Mouse (Mus musculus) forebrain, embryonic 16.5 days (tissue): Measurements from ENCODE around the gene Csrnp3. TPM values are rescaled to one million over a fixed set of nuclear protein-coding genes. Genes with fewer than 3 reads are reported as not detected.
"Not testable (repeated sequence)": the region's sequence is repeated elsewhere in the genome, so short reads cannot be mapped to it uniquely, and the experiment has no call there.

Experiments
- ATAC-seq: fragments of 200-750 bp; cut with Nextera tagmentation; 2 replicates; pipeline ENCODE4 v1.8.0; 2017; ENCODE audit warnings: mild to moderate bottlenecking, moderate library complexity
- H3K27ac ChIP-seq: fragments of 300-500 bp; sonication (generic); 2 replicates; pipeline ENCODE4 v1.5.1; 2014; ENCODE audit warnings: low read length, control low read depth
- H3K27me3 ChIP-seq: fragments of 300-500 bp; sonication (generic); replicated peaks from 2 replicates; pipeline ENCODE4 v1.6.1; 2014; ENCODE audit warnings: low read length; ENCODE audit not compliant: control insufficient read depth, insufficient read depth
- H3K36me3 ChIP-seq: fragments of 300-500 bp; sonication (generic); 2 replicates; pipeline ENCODE4 v1.6.1; 2014; ENCODE audit not compliant: control insufficient read depth, insufficient read depth
- H3K4me1 ChIP-seq: fragments of 300-500 bp; sonication (generic); replicated peaks from 2 replicates; pipeline ENCODE4 v1.6.1; 2014; ENCODE audit warnings: low read length; ENCODE audit not compliant: control insufficient read depth, insufficient read depth
- H3K4me2 ChIP-seq: fragments of 300-500 bp; sonication (generic); 2 replicates; pipeline ENCODE4 v1.6.1; 2014; ENCODE audit warnings: mild to moderate bottlenecking, low read length, control low read depth
- H3K4me3 ChIP-seq: fragments of 300-500 bp; sonication (generic); replicated peaks from 2 replicates; pipeline ENCODE4 v1.5.1; 2014; ENCODE audit warnings: mild to moderate bottlenecking, low read length, control low read depth
- H3K9ac ChIP-seq: fragments of 300-500 bp; sonication (generic); replicated peaks from 2 replicates; pipeline ENCODE4 v1.6.1; 2014; ENCODE audit warnings: low read depth, low read length, control low read depth
- H3K9me3 ChIP-seq: fragments of 300-500 bp; sonication (generic); 2 replicates; pipeline ENCODE4 v1.6.1; 2016; ENCODE audit warnings: low read length; ENCODE audit not compliant: control insufficient read depth
- WGBS: fragments of 180-500 bp; shearing (Covaris S2); extraction: QIAGEN DNeasy Blood & Tissue Kit; methylation state at CpG from one replicate; pipeline ENCODE4 v1.1.7; 2014; 5-methylcytosine and 5-hydroxymethylcytosine counted together
- polyA plus RNA-seq: library from polyadenylated mRNA; unstranded; fragments of >200 nt; fragmentation: Nextera tagmentation; extraction: Ambion mirVana; gene quantifications from 2 replicates; pipeline ENCODE4 v1.2.1, GENCODE M21; 2015

Csrnp3 gene
- polyA plus RNA-seq, 1 experiment from 2014 or later: 67.4 TPM

GRCm38 (mm10) chr2:65832738-65833395 lies 12.7 kb upstream of the Csrnp3 start:
- H3K9ac ChIP-seq: no peak overlapping the region
- H3K27me3 ChIP-seq: no peaks in the 10 kb centered on the region
- H3K4me1 ChIP-seq: peaks cover 13% of the 10 kb centered on the region
- H3K9me3 ChIP-seq: no peaks in the 10 kb centered on the region
- H3K4me3 ChIP-seq: no peak overlapping the region
- peak; percentile 91 for ATAC-seq
- H3K4me2 ChIP-seq: peak overlapping the region; percentile 33
- 28% methylated on average over 11 of the region's 11 CpGs for WGBS
- no peaks in the 10 kb centered on the region for H3K36me3 ChIP-seq
- H3K27ac ChIP-seq: peak overlapping the region; percentile 72

- H3K9me3 ChIP-seq: no peaks in the 10 kb centered on the region
- H3K4me2 ChIP-seq: peak overlapping the region; percentile 33
- H3K27ac ChIP-seq: peak overlapping the region; percentile 72
- no peak overlapping the region for H3K9ac ChIP-seq
- peak; percentile 54 for ATAC-seq
- no peak overlapping the region for H3K4me3 ChIP-seq
- peaks cover 13% of the 10 kb centered on the region for H3K4me1 ChIP-seq
- no peaks in the 10 kb centered on the region for H3K36me3 ChIP-seq
- no peaks in the 10 kb centered on the region for H3K27me3 ChIP-seq
- WGBS: 33% methylated on average over 7 of the region's 7 CpGs
Measured at GRCm38 (mm10) chr2:65833421-65833820, 12.1 kb upstream of the Csrnp3 start.

GRCm38 (mm10) chr2:65841606-65842005 lies 4.0 kb upstream of the Csrnp3 start:
- Histone ChIP-seq H3K27ac (no peak overlapping the region), H3K4me2 (no peak overlapping the region), H3K4me3 (no peak overlapping the region), H3K9me3 (no peaks in the 10 kb centered on the region), H3K36me3 (no peaks in the 10 kb centered on the region), H3K27me3 (no peaks in the 10 kb centered on the region), H3K9ac (no peak overlapping the region), H3K4me1 (peaks cover 9% of the 10 kb centered on the region; the same call in 1 of the 2 replicates)
- ATAC-seq: no peak
- 72% methylated on average over 3 of the region's 3 CpGs for WGBS

GRCm38 (mm10) chr2:65842356-65842755 lies 3.2 kb upstream of the Csrnp3 start:
- Histone ChIP-seq H3K4me2 (no peak overlapping the region), H3K36me3 (no peaks in the 10 kb centered on the region), H3K4me3 (no peak overlapping the region), H3K4me1 (peaks cover 9% of the 10 kb centered on the region; the same call in 1 of the 2 replicates), H3K9me3 (no peaks in the 10 kb centered on the region), H3K27me3 (no peaks in the 10 kb centered on the region), H3K27ac (no peak overlapping the region), H3K9ac (no peak overlapping the region)
- ATAC-seq: no peak
- 25% methylated on average over 3 of the region's 3 CpGs for WGBS

DNA sequence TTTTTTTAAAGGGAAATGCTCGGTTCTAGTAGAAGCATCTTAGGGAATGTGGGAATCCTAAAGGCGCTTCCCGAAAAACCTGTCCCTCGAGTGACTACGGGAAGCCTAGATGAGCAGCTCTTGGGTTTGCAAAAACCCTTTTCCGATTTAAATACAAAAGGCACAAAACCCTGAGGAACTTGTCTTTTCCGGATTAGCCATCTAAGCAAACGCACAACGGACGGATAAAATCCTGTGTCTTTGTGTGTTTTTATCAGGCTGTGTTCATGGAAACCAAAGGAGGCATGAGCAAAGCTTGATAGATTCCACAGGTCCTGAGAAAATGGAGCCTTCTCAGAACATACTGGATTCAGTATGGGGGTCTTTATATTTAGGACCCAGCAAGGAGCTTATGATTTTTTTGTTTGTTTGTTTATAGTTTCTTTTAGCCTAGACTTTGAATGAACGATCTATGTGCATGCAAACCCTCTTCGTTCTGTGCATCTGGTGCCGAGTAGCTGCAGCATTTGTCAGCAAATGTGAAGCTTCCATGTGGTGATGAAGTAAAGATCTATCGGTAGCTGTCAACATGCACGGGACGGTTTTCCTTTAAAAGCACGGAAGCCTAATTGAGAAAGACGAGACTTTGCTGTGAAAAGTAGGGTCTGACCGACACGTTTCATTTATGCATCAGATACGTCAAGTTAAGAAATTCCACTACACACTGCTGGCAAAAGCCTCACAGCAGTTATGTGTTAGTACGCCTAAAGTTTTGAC lies 611 bp downstream of the Csrnp3 start:
- ATAC-seq: no peak
- Histone ChIP-seq H3K27ac (peak overlapping the region; percentile 89), H3K9ac (peak overlapping the region; percentile 66), H3K4me1 (peaks cover 13% of the 10 kb centered on the region), H3K4me2 (peak overlapping the region; percentile 66), H3K36me3 (no peaks in the 10 kb centered on the region), H3K27me3 (no peaks in the 10 kb centered on the region), H3K4me3 (peak overlapping the region; percentile 67), H3K9me3 (no peaks in the 10 kb centered on the region)
- under 1% methylated on average over 22 of the region's 22 CpGs for WGBS

DNA sequence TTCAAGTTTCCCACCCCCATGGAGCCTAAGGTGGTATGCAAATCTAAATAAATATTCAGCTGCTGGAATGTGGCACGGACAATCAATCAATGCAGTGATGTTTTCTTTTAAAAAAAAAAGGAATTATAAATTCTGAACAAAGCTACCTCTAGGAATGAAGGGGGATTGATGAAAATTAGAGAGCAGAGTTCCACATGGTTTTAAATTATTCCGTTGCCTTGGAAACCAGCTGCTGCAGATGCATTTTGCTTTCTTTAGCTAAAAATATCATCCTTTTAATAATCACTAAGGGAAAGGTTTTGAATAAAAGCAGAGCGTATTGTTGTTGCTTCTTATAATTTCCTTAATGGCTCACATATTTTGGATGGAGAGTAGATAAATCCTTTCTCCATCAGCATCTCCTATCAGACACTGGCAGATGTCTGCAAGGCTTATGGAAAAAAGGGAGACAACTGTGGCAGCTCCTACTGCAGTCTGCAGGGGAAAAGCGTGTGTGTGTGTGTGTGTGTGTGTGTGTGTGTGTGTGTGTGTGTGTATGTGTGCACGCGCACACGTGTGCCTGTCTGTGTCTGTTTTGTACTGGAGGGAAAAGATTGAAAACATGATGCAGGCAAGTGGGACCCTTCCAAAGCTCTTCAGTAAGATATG lies 2.0 kb downstream of the Csrnp3 start:
- WGBS: 15% methylated on average over 7 of the region's 7 CpGs
- no peaks in the 10 kb centered on the region for H3K27me3 ChIP-seq
- H3K36me3 ChIP-seq: no peaks in the 10 kb centered on the region
- H3K9ac ChIP-seq: peak overlapping the region; percentile 44
- H3K4me2 ChIP-seq: peak overlapping the region; percentile 49
- peaks cover 16% of the 10 kb centered on the region for H3K4me1 ChIP-seq
- no peaks in the 10 kb centered on the region for H3K9me3 ChIP-seq
- peak; percentile 74 for ATAC-seq
- H3K27ac ChIP-seq: peak overlapping the region; percentile 84
- H3K4me3 ChIP-seq: peak overlapping the region; percentile 42

DNA sequence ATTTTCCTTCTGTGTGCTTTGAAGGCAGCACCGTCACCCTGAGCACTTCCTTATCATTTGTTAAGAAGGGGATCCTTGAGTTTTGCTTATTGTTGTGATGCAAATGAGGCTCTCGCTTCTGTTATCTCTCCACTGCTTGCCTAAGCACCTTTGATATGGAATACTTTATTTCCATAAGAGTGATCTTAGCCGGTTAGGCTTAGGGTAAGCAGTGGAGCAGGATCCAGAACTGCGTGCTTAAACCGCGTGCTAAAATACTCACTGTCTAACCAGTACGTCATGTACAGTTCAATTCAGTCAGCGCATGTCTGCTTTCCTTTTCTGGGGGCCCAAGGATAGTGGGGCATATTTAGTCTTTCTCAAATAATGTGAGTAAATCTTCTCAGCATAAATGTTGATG lies 3.1 kb downstream of the Csrnp3 start:
- peak overlapping the region; percentile 42 for H3K4me3 ChIP-seq
- 28% methylated on average over 8 of the region's 8 CpGs for WGBS
- H3K9ac ChIP-seq: peak overlapping the region; percentile 52
- H3K27ac ChIP-seq: peak overlapping the region; percentile 75
- peaks cover 18% of the 10 kb centered on the region for H3K4me1 ChIP-seq
- H3K4me2 ChIP-seq: peak overlapping the region; percentile 52
- 0 out of 2 replicates have a peak, but pooled peaks have one; percentile 30 for ATAC-seq
- no peaks in the 10 kb centered on the region for H3K36me3 ChIP-seq
- no peaks in the 10 kb centered on the region for H3K27me3 ChIP-seq
- no peaks in the 10 kb centered on the region for H3K9me3 ChIP-seq

GRCm38 (mm10) chr2:65850282-65850681 lies 4.7 kb downstream of the Csrnp3 start:
- not testable (repeated sequence) for H3K4me3 ChIP-seq, H3K27me3 ChIP-seq, H3K27ac ChIP-seq, H3K36me3 ChIP-seq, H3K4me2 ChIP-seq, H3K9me3 ChIP-seq, H3K9ac ChIP-seq, ATAC-seq
- peaks cover 20% of the 10 kb centered on the region for H3K4me1 ChIP-seq
- 95% methylated on average over 3 of the region's 3 CpGs for WGBS

GRCm38 (mm10) chr2:65856791-65857190 lies 11.2 kb downstream of the Csrnp3 start:
- Histone ChIP-seq H3K27me3 (no peaks in the 10 kb centered on the region), H3K36me3 (no peaks in the 10 kb centered on the region), H3K4me3 (no peak overlapping the region), H3K4me2 (no peak overlapping the region), H3K4me1 (peaks cover 23% of the 10 kb centered on the region), H3K9ac (no peak overlapping the region), H3K27ac (no peak overlapping the region), H3K9me3 (no peaks in the 10 kb centered on the region)
- WGBS: 93% methylated on average over 5 of the region's 5 CpGs
- ATAC-seq: no peak
